Mouse (Mus musculus) lung, postnatal 25 days (tissue): Measurements from ENCODE around the gene Rflnb.
A peak's percentile ranks its signal among the peaks of the same experiment; 100 is the strongest.

ENCODE experiments used
- DNase-seq: peaks from one replicate; pipeline ENCODE4 v3.0.0; 2022; ENCODE audit warnings: low spot score

Rflnb gene

DNA sequence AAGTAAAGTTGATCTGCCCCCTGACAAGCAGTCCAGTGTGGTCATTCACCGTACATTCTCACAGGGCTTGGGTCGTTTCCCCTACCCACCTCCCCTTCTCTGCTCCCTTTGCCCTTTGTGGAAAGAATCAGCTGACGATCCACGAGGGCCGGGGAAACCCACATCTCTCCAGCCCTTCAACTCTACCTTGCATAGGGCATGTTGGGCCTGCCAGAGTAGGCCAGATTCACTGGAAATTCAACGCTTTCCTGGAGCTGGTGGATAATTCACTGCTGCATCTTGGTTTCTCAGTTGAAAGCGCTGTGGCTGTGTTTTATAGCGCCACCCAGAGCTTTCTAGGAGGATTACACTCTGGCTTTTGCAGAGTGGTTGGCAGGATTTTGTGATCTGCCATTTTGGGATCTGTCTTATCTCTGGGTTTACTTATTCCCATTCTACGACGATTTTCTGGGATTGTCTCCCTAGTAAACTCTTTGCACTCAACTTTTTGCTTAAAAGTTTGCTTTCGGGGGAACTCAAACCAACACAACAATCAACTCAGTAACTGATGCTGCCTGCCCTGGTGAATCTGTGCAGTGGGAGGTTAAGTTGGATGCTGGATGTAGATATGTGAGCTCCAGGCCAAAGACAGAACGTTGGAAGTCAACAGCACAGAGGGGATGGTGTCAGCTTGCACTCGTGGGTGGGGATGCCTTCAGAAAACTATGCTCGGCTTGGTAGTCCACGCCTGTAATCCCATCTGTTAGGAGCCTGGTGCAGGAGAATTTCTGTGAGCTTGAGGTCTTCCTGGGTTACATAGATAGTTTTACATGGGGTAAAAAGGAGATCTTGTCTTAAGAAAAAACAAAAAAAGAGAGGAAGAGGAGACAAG, 36.4 kb downstream of the Rflnb start:
- no peak for DNase-seq

DNA sequence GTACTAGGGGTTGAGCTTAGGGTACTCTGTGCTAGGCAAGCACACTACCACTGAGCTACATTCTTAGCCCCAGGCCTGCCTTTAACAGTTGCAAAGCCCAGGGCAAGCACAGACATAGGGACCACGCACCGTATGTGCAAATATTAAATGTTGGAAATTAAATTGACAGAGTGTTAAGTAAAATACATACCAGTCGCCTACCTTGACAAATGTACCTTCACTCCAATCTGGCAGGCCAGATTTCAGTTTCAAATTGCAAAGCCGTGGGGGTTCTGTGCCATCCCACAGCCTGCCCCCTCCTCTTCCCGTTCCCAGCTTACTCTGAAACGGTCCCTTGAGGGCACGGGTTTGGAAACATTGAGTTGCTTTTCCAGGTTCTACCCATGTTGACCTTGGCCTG, 41.6 kb downstream of the Rflnb start:
- DNase-seq: no peak

DNA sequence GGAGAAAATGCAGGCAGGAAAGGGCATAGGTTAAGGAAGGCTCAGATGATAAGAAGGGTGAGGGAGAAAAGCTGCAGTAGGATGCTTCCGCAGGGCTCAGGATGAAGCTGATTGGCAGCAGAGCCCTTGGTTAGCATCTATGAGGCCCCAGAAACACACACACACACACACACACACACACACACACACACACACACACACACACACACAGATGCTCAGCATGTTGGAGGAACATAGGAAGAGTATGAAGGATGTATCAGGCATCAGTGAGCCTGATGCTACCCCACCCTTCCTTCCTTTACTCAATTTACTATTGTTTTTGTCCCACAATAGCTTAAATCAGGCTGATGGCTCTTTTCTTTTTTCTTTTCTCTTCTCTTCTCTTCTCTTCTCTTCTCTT, 43.0 kb downstream of the Rflnb start:
- DNase-seq: no peak

DNA sequence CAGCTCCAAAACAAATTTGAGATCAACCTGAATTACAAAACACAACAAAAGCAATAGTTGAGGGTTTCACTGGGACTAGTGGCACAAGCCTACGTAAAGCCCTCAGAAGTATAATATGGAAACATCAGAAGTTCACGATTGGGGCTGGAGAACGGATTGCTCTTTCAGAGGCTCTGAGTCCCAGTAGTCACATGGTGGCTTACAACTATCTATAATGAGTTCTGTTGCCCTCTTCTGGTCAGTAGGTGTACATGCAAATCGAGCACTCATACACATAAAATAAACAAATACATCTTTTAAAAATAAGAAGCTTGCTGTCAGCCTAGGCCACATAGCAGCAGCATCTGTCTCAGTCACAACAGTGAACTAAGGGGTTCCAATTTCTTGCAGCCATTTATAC, 44.4 kb downstream of the Rflnb start:
- no peak for DNase-seq

DNA sequence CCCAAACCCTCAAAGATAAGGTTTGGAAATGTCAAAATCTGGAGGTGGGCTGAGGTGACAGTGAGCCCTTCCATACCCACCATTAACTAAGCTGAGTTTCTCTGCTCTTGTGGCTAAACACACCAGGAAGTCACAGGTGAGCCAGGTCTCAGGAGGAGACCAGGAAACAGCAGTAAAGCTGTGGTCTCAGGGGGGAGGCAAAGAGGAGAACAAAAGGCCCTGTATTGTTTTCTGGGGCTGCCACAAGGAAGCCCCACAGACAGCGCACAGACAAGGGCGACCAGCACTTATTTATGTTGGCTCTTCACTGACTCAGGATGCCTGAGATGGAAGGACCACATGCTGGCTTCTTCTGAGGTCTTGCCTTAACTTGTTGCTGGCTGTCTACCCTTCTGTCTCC, 47.2 kb downstream of the Rflnb start:
- DNase-seq: no peak

DNA sequence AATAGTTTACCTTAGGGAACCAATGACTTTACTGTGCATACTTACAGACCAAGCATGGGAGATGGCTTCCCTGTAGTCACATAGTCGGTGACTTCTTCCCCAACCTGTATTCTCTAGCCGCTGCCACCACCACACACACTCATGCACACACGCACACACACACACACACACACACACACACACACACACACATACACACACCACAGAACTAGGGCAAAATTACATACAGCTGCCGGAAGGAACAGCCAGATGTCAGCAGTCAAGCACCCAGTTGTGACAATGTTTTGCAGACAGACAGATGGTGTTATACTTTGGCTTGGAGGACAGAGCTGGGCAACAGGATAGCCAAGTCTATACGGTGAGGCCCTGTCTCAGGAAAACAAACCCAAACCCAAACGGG, 49.5 kb downstream of the Rflnb start:
- DNase-seq: no peak

DNA sequence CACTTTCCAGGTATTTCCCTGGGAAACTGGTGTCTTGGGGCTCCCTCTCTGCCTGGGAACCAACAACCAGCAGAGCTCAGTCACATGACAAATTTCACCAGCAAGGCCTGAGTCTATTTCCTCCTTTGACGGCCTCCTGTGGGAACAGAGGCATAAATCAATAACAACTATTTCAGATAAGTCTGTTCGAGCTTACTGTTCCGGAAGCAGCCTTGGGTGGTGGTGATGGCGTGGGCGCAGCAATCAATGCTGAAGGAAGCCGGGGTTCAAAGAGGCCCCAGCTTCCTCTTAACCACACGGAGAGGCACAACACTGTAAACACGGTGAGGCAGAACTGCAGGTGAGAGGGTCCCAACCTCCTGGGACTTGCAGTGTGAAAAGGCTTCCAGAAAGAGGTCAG, 50.8 kb downstream of the Rflnb start:
- peak; percentile 79 for DNase-seq

DNA sequence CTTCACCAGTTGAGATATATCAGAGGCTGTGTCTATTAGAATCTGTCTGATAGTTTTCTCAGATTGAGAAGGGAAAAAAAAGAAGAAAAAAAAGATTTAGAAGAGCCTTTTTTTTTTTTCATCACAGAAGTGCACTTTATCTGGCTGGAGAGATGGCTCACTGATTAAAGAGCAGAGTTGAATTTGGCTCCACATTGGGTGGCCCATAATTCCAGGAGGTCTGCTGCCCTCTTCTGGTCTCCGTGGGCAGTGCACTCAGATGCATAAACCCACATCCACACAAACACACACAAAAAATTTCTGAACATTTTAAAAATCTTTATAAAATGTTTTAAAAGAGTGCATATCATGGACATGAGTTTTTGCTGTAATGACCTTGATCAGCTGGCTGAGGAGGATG, 53.6 kb downstream of the Rflnb start:
- no peak for DNase-seq

DNA sequence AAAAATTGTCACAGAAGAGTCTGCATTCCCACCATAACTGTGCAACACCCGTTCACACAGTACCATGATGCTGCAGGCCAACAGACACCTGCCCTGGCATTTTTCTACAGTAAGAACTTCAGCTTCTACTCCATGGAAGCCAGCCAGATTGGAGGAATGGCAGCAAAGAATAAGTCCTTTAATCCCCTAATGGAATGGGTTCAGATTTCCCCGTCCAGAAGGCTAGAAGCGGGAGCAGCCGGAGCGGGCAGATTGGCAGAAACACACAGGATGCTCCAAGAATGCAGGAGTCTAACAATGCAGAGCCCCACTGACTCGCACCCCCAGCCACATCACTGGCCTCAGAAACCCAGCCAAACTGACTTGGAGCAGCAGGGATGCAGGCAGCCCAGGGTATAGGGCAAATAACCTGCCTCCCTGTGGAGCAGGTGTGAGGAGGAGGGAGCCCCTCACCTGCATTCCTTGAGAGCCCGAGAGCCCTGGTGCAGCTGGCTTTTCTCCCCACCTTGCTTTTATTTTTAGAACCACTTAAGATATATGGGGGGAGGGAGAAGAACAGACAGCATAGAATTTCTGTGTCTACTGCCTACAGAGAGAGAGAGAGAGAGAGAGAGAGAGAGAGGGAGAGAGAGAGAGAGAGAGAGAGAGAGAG, 54.5 kb downstream of the Rflnb start:
- no peak for DNase-seq

DNA sequence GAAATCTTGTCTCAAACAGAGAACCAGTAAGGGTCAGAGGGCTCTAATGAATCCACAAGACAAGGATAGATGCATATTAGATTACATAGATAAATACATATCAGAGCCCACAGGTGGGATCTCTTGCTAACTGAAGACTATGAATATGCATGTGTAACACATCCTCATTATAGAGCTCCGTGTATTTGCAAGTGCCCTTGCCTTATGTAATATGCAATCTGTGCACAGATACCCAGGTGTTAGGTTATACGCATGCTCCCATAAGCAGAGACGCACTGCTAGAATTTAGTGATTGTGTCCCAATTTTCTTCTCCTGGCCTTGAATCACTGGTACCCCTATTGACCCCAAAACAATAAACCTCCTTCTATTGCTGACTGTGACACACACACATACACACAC, 55.4 kb downstream of the Rflnb start:
- DNase-seq: no peak

DNA sequence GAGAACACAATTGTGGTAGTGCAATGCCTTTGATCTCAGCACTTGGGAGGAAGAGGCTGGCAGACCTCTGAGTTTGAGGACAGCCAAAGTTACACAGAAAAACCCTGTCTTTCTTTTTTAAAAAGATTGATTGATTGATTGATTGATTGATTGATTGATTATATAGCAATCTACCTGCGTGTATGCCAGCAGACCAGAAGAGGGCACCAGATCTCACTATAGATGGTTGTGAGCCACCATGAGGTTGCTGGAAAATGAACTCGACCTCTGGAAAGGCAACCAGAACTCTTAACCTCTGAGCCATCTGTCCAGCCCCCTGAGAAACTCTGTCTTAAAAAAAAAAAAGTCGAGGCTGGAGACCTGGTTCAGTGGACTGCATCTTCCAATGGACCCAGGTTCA, 57.0 kb downstream of the Rflnb start:
- DNase-seq: no peak
